Mouse (Mus musculus): ENCODE data around the gene Musk. TPM values are rescaled to one million over a fixed set of nuclear protein-coding genes. Genes with fewer than 3 reads are reported as not detected.

Musk gene
- total RNA-seq, 2 experiments from 2014 or later = 15.2 to 26.1 TPM

GRCm38 (mm10) chr4:58417319-58417718, 131.6 kb downstream of the Musk start:
- no peak for DNase-seq

GRCm38 (mm10) chr4:58419225-58419624, 133.5 kb downstream of the Musk start:
- DNase-seq = no peak

DNA sequence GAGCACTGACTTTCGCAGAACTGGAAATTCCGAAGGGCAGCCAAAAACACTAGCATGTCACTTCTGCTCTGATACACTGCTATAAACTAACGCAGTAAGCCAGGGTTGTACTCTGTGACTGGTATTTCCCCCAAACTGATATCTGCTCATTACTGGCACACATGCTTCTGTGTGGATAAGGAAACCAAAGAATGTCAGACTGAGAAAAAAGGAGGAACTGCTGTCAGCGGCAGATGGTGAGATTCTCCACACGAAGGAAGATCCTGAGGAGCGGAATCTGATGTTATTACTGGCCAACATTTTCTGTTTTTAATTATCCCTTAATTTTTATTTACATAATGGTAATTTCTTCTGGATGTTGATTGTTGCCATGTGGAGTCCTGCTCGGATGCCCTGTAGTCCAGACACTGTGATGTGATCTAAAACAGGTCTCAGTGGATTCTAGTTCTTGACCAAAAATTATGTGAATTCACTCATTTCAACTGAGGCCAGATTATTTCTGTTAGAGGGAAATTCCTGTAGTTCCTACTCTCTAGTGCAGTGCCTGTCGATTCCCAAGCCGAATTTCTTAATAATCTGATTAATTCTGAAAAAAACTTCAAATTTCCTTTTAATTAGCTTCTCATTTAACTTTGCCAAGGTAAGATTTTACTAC, 137.6 kb downstream of the Musk start:
- no peak for DNase-seq

Other genes with a start within 250 kb of the Musk start
- gene Svep1, start 79.1 kb upstream of the Musk start, total RNA-seq (2021) = 10 to 100 TPM in 1 of 2 experiments, 1 to 10 TPM in 1; 8.2 to 11.9 TPM

All from gastrocnemius, postnatal 25 days (tissue).